Mouse (Mus musculus) monocyte, adult 2 months (primary cell): ENCODE measurements around the gene Best1.

Experiments
- DNase-seq, 2 experiments: peaks; one replicate each; pipeline ENCODE4 v3.0.0; 2022; ENCODE audit warnings: low spot score in 2 of 2, low read depth in 1 of 2

The Best1 gene

DNA sequence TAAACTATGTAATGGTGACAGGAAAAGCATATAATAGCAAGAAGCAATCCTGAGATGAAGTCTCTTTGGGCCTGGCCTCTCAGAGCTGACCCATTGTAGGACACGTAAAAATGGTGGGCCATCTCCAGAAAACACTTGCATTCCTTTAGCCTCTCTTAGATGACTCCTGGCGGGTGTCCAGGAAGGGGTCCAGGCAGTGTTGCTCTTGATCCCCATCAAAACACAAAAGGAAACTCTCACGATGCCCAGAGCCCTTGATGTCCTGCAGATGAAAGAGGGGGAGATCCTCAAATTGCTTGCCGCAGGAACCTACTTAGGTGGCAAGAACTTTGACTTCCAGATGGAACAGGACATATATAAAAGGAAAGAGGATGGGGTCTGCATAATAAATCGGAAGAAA lies 64.0 kb downstream of the Best1 start:
- no peak for DNase-seq

DNA sequence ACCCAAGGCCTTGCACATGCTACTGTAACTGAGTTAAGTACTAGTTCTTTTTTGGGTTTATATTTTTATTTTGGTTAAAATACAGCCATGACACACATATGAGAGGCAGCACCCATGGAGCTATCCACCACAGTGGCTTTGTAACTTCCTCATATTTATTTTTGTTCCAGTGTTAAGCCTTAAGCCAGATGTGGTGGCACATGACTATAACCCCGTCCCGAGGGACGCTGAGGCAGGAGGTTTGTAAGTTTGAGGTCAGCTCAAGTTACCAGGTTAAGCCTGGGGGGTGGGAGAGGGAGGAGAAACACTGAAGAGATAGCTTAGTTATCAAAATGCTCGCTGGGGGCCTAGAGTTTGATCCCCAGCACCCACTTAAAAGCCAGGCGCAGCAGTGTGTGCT lies 64.9 kb downstream of the Best1 start:
- no peak for DNase-seq
